Mouse (Mus musculus) MEL (cell line): ENCODE measurements around the gene Pik3cg.

ENCODE experiments used
- BHLHE40 ChIP-seq: IDR thresholded peaks from 2 replicates; pipeline ENCODE4 v1.6.1; 2012; ENCODE audit warnings: low read depth, mild to moderate bottlenecking, inconsistent platforms, low read length, improper control_type of control experiment, borderline replicate concordance
- CTCF ChIP-seq, 3 experiments: IDR thresholded peaks in 2 of 3; conservative IDR thresholded peaks in 1 of 3; 2 replicates each; pipeline ENCODE4 v1.5.1; 2011 to 2012; ENCODE audit warnings: low read length in 3 of 3, low read depth in 2 of 3, mild to moderate bottlenecking in 2 of 3, improper control_type of control experiment in 1 of 3, inconsistent platforms in 1 of 3, mixed read lengths in 1 of 3, moderate library complexity in 1 of 3; ENCODE audit not compliant: control insufficient read depth in 1 of 3, insufficient read depth in 1 of 3, poor library complexity in 1 of 3, severe bottlenecking in 1 of 3
- EP300 ChIP-seq, 2 experiments: IDR thresholded peaks; 2 replicates each; pipeline ENCODE4 v1.6.1; 2011; ENCODE audit warnings: improper control_type of control experiment in 2 of 2, low read length in 2 of 2, low read depth in 1 of 2, mild to moderate bottlenecking in 1 of 2
- GABPA ChIP-seq: IDR thresholded peaks from 2 replicates; pipeline ENCODE4 v1.6.1; 2012; ENCODE audit warnings: low read depth, mild to moderate bottlenecking, inconsistent platforms, low read length, improper control_type of control experiment, moderate library complexity
- GATA1 ChIP-seq: IDR thresholded peaks from 2 replicates; pipeline ENCODE4 v1.6.1; 2011; ENCODE audit warnings: low read depth, low read length, improper control_type of control experiment
- KAT2A ChIP-seq: conservative IDR thresholded peaks from 2 replicates; pipeline ENCODE4 v1.6.1; 2012; ENCODE audit warnings: low read depth, low read length, improper control_type of control experiment, inconsistent platforms
- MAFK ChIP-seq: IDR thresholded peaks from 2 replicates; pipeline ENCODE4 v1.6.1; 2011; ENCODE audit warnings: low read depth, mild to moderate bottlenecking, low read length, improper control_type of control experiment, borderline replicate concordance
- MAZ ChIP-seq: IDR thresholded peaks from 2 replicates; pipeline ENCODE4 v1.6.1; 2012; ENCODE audit warnings: low read depth, mild to moderate bottlenecking, inconsistent platforms, low read length, improper control_type of control experiment
- MEF2A ChIP-seq: IDR thresholded peaks from 2 replicates; pipeline ENCODE4 v1.6.1; 2014; ENCODE audit warnings: low read depth, mild to moderate bottlenecking, inconsistent platforms, low read length, improper control_type of control experiment; ENCODE audit not compliant: poor library complexity, insufficient replicate concordance, severe bottlenecking; ENCODE audit errors: extremely low read depth
- POLR2AphosphoS5 ChIP-seq: IDR thresholded peaks from 2 replicates; pipeline ENCODE4 v1.6.1; 2012; ENCODE audit warnings: low read depth, borderline replicate concordance, mild to moderate bottlenecking, inconsistent platforms, low read length, moderate library complexity, mixed read lengths
- RCOR1 ChIP-seq: IDR thresholded peaks from 2 replicates; pipeline ENCODE4 v1.6.1; 2012; ENCODE audit warnings: low read depth, mild to moderate bottlenecking, inconsistent platforms, low read length, improper control_type of control experiment
- TAL1 ChIP-seq: IDR thresholded peaks from 2 replicates; pipeline ENCODE4 v1.6.1; 2012; ENCODE audit warnings: mild to moderate bottlenecking, inconsistent platforms, low read length, moderate library complexity, mixed read lengths
- TBP ChIP-seq: IDR thresholded peaks from 2 replicates; pipeline ENCODE4 v1.8.0; 2011; ENCODE audit warnings: low read depth, low read length, improper control_type of control experiment
- USF1 ChIP-seq: IDR thresholded peaks from 2 replicates; pipeline ENCODE4 v1.6.1; 2014; ENCODE audit warnings: low read depth, mild to moderate bottlenecking, inconsistent platforms, low read length, improper control_type of control experiment, moderate library complexity

GRCm38 (mm10) chr12:32163706-32164105, 44.8 kb downstream of the Pik3cg start:
- TF ChIP-seq EP300 (IDR thresholded peaks at IDR 0.05; ENCODE audit: low read depth in 1 of 2, low read length in 2 of 2) (no peak), USF1 (no peak), GABPA (no peak), MEF2A (no peak), KAT2A (no peak), CTCF (IDR thresholded peaks at IDR 0.05 in 2 of 3, conservative IDR thresholded peaks at IDR 0.05 in 1 of 3; ENCODE audit: control insufficient read depth in 1 of 3, insufficient read depth in 1 of 3, low read depth in 2 of 3, low read length in 3 of 3, poor library complexity in 1 of 3, severe bottlenecking in 1 of 3) (no peak), TBP (no peak), BHLHE40 (no peak), TAL1 (no peak), RCOR1 (no peak), POLR2AphosphoS5 (no peak), GATA1 (no peak), MAFK (no peak), MAZ (no peak)
